Mouse (Mus musculus): ENCODE data around the gene Ift140. TPM values are rescaled to one million over a fixed set of nuclear protein-coding genes. Genes with fewer than 3 reads are reported as not detected.
"Not testable (repeated sequence)": the region's sequence is repeated elsewhere in the genome, so short reads cannot be mapped to it uniquely, and the experiment has no call there.

The Ift140 gene
- polyA plus RNA-seq, 1 experiment from 2014 or later, result 18.0 TPM

- peak; percentile 68 for ATAC-seq (ENCODE audit: insufficient read depth)
- peak overlapping the region; percentile 60 for H3K9ac ChIP-seq
- WGBS, result 7% methylated on average over 23 of the region's 23 CpGs
- DNase-seq, result peak; percentile 79
- H3K4me2 ChIP-seq, result peak overlapping the region; percentile 93
- peaks cover 5% of the 10 kb centered on the region for H3K4me1 ChIP-seq (ENCODE audit: insufficient read depth)
- peaks cover 29% of the 10 kb centered on the region for H3K36me3 ChIP-seq (ENCODE audit: insufficient read depth)
- H3K27ac ChIP-seq (ENCODE audit: low read depth), result peak overlapping the region; percentile 94
- no peaks in the 10 kb centered on the region for H3K9me3 ChIP-seq (ENCODE audit: low read depth, low read length)
- peak overlapping the region; percentile 66 for H3K4me3 ChIP-seq (ENCODE audit: low read depth, low read length)
- no peaks in the 10 kb centered on the region for H3K27me3 ChIP-seq (ENCODE audit: insufficient read depth, low read length)
- no peak for TF ChIP-seq CTCF (IDR thresholded peaks at IDR 0.05; ENCODE audit: low read depth)
Measured at GRCm38 (mm10) chr17:25114908-25115645, 99.2 kb downstream of the Ift140 start.

DNA sequence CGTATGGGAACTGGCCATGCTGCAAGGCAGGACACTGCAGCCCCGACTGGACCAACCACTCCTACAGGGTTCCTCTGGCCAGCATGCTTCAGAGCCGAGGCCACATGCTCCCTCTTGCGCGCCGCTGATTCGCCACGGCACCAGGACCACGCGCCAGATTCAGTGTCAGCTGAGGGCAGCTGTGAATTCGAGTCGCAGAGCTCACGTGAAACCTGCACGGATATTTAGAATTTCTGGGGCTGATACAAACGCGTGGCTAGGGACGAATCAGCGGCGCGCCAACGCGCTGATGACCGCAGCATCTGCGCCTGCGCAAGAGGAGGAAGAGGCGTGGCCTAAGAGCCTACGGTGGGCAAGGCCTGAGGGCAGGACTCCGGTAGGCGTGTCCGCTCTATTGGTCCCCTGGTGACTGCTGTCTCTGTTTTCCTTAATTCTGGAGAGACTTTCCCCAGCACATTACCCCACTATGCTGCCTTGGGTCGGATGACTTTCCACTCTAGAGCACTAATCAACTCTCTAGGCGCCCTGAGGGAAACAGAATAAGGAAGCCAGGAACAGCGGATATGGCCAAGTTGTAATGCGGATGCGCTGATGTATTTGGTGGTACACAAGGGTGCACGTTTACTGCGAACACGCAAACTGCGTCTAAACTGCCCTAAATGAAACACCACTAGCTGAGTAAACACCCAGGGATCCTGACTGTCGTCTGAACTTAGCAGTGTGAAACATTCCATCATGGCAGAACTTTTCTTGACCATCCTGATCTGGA lies 100.0 kb downstream of the Ift140 start, which contains the start of gene Telo2:
TSS of gene Telo2 (minus strand) at position 304 of the 769 bp plus-strand sequence.
- H3K9me3 ChIP-seq (ENCODE audit: low read depth, low read length), result no peaks in the 10 kb centered on the region
- WGBS, result 5% methylated on average over 40 of the region's 40 CpGs

DNA sequence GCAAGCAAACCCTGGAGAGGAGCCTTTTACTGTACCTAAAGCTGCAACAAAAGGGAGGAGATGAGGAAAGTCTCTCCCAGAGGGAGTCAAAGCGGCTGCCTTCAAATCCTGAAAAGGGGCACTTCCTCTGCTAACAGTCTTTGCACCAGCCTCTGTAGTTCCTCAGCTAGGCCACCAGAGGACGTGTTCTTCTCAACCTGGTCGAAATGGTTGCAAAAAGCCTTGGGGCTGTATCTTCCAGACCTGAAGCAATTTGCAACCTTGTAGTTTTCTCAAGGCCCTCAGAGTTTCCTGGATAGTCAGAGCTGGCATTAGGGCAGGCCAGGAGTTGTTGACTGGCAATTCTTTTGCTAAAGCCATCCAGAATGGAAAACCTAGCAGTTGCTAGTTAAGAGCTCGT lies 101.4 kb downstream of the Ift140 start:
- Histone ChIP-seq H3K27ac (ENCODE audit: low read depth) (no peak overlapping the region), H3K4me1 (ENCODE audit: insufficient read depth) (peaks cover 5% of the 10 kb centered on the region), H3K9ac (no peak overlapping the region), H3K27me3 (ENCODE audit: insufficient read depth, low read length) (no peaks in the 10 kb centered on the region), H3K36me3 (ENCODE audit: insufficient read depth) (peaks cover 12% of the 10 kb centered on the region), H3K9me3 (ENCODE audit: low read depth, low read length) (no peaks in the 10 kb centered on the region), H3K4me2 (no peak overlapping the region), H3K4me3 (ENCODE audit: low read depth, low read length) (no peak overlapping the region)
- DNase-seq, result no peak
- WGBS, result 31% methylated on average over 4 of the region's 4 CpGs
- peak; percentile 47 for TF ChIP-seq CTCF (IDR thresholded peaks at IDR 0.05; ENCODE audit: low read depth)
- no peak for ATAC-seq (ENCODE audit: insufficient read depth)

More for the DNA sequence above, 100.0 kb downstream of the Ift140 start, which contains the start of gene Telo2:
- DNase-seq (peak; percentile 98), ATAC-seq (ENCODE audit: insufficient read depth) (peak; percentile 94)
- peak within 1 kb of the TSS; percentile 60 for H3K9ac ChIP-seq
- no peak for TF ChIP-seq CTCF (IDR thresholded peaks at IDR 0.05; ENCODE audit: low read depth)
- H3K4me3 ChIP-seq (ENCODE audit: low read depth, low read length), result peak within 1 kb of the TSS; percentile 66
- peak within 1 kb of the TSS; percentile 93 for H3K4me2 ChIP-seq
- peaks cover 5% of the 10 kb centered on the region for H3K4me1 ChIP-seq (ENCODE audit: insufficient read depth)
- peaks cover 22% of the 10 kb centered on the region for H3K36me3 ChIP-seq (ENCODE audit: insufficient read depth)
- H3K27ac ChIP-seq (ENCODE audit: low read depth), result peak within 1 kb of the TSS; percentile 94
- H3K27me3 ChIP-seq (ENCODE audit: insufficient read depth, low read length), result no peaks in the 10 kb centered on the region

DNA sequence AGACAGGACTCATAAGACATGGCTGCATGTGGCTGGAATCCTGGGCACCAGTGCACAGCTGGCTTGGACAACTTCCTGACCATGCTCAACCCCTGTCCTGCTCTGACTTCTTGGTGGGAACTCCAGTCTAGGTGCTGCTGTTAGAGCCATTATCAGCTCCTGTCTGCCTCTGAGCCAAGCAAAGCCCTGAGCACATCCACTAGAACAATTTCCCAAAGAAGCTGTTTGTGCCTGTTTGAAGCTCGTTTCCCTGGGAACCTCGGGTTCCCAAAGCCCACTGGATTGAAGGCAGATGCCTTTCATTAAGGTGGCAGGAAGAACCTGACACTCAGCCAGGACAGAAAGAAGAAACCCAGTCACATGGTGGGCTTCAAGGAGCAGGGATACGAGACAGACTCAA lies 104.5 kb downstream of the Ift140 start, which contains the start of gene Ptx4:
TSS of gene Ptx4 (plus strand) at position 355 of the 400 bp plus-strand sequence.
- no peak within 1 kb of the TSS for H3K27ac ChIP-seq (ENCODE audit: low read depth)
- H3K4me3 ChIP-seq (ENCODE audit: low read depth, low read length), result no peak within 1 kb of the TSS
- ATAC-seq (ENCODE audit: insufficient read depth), result no peak
- H3K9me3 ChIP-seq (ENCODE audit: low read depth, low read length), result no peaks in the 10 kb centered on the region
- no peak for DNase-seq
- H3K9ac ChIP-seq, result no peak within 1 kb of the TSS
- TF ChIP-seq CTCF (IDR thresholded peaks at IDR 0.05; ENCODE audit: low read depth), result no peak
- H3K36me3 ChIP-seq (ENCODE audit: insufficient read depth), result no peaks in the 10 kb centered on the region
- no peaks in the 10 kb centered on the region for H3K27me3 ChIP-seq (ENCODE audit: insufficient read depth, low read length)
- H3K4me1 ChIP-seq (ENCODE audit: insufficient read depth), result no peaks in the 10 kb centered on the region
- WGBS, result 31% methylated on average over 3 of the region's 3 CpGs
- no peak within 1 kb of the TSS for H3K4me2 ChIP-seq

DNA sequence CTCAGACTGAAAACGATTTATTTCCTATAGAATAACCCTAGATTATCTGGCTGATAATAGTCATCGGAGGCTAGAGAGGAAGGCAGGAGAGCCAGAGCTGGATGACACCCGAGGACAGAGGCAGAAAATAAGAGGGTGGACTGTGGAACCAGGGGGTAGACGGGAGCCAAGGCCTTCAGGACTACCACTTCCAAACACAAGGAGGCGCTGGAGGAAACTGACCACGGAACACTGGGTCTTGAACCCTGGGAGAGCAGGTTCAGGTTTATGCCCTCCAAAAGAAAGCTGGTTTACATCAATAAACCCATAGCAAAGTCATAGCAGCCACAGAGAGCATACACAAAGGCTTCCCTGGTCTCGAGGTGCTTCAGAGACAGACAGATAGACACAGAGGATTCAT lies 108.1 kb downstream of the Ift140 start:
- ATAC-seq (ENCODE audit: insufficient read depth) (no peak), DNase-seq (peak; percentile 21)
- Histone ChIP-seq H3K4me3 (ENCODE audit: low read depth, low read length) (no peak overlapping the region), H3K36me3 (ENCODE audit: insufficient read depth) (no peaks in the 10 kb centered on the region), H3K4me2 (no peak overlapping the region), H3K9me3 (ENCODE audit: low read depth, low read length) (no peaks in the 10 kb centered on the region), H3K27me3 (ENCODE audit: insufficient read depth, low read length) (no peaks in the 10 kb centered on the region), H3K9ac (no peak overlapping the region), H3K4me1 (ENCODE audit: insufficient read depth) (no peaks in the 10 kb centered on the region), H3K27ac (ENCODE audit: low read depth) (no peak overlapping the region)
- peak; percentile 59 for TF ChIP-seq CTCF (IDR thresholded peaks at IDR 0.05; ENCODE audit: low read depth)
- WGBS, result 25% methylated on average over 7 of the region's 7 CpGs

GRCm38 (mm10) chr17:25125442-25126060 lies 109.7 kb downstream of the Ift140 start:
- not testable (repeated sequence) for H3K4me2 ChIP-seq; ATAC-seq (ENCODE audit: insufficient read depth); H3K4me1 ChIP-seq (ENCODE audit: insufficient read depth); H3K27me3 ChIP-seq (ENCODE audit: insufficient read depth, low read length); H3K36me3 ChIP-seq (ENCODE audit: insufficient read depth); H3K9ac ChIP-seq; H3K27ac ChIP-seq (ENCODE audit: low read depth); H3K9me3 ChIP-seq (ENCODE audit: low read depth, low read length); H3K4me3 ChIP-seq (ENCODE audit: low read depth, low read length); DNase-seq
- WGBS, result 53% methylated on average over 3 of the region's 3 CpGs

GRCm38 (mm10) chr17:25127079-25127478 lies 111.2 kb downstream of the Ift140 start:
- no peak overlapping the region for H3K4me3 ChIP-seq (ENCODE audit: low read depth, low read length)
- WGBS, result 33% methylated on average over 8 of the region's 8 CpGs
- H3K9ac ChIP-seq, result no peak overlapping the region
- no peaks in the 10 kb centered on the region for H3K9me3 ChIP-seq (ENCODE audit: low read depth, low read length)
- DNase-seq, result peak; percentile 45
- no peaks in the 10 kb centered on the region for H3K36me3 ChIP-seq (ENCODE audit: insufficient read depth)
- no peaks in the 10 kb centered on the region for H3K4me1 ChIP-seq (ENCODE audit: insufficient read depth)
- no peak for ATAC-seq (ENCODE audit: insufficient read depth)
- TF ChIP-seq CTCF (IDR thresholded peaks at IDR 0.05; ENCODE audit: low read depth), result no peak
- H3K4me2 ChIP-seq, result no peak overlapping the region
- H3K27me3 ChIP-seq (ENCODE audit: insufficient read depth, low read length), result no peaks in the 10 kb centered on the region
- H3K27ac ChIP-seq (ENCODE audit: low read depth), result no peak overlapping the region
